Mouse (Mus musculus): Measurements from ENCODE around the gene Grin2d. TPM values are rescaled to one million over a fixed set of nuclear protein-coding genes. Genes with fewer than 3 reads are reported as not detected.
"Not testable (repeated sequence)": the region's sequence is repeated elsewhere in the genome, so short reads cannot be mapped to it uniquely, and the experiment has no call there.

Gene Grin2d
- polyA plus RNA-seq (2015; fragmentation: Nextera tagmentation; extraction: Ambion mirVana), result 1.5 and 1.6 TPM in 2 replicates

DNA sequence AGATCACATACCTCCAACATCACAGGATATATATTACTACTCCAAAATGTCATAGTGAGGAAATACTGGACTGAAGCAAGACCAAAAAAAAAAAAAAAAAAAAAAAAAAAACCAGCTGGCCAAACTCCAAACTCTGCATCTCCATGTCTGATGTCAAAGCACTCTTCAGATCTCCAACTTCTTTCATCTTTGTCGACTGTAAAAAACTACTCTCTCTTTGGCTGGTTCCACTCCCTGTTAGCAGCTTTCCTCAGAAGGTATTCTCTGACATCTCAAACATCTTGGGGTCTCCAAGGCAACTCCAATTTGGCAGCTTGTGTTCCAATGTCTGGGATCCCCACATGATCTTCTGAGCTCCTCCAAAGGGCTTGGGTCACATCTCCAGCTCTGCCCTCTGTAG is at the start of gene Grin2d:
Gene Grin2d (minus strand): TSS at position 101 of the 400 bp plus-strand sequence.
- H3K27me3 ChIP-seq; H3K4me3 ChIP-seq; H3K9me3 ChIP-seq; H3K27ac ChIP-seq; H3K9ac ChIP-seq; ATAC-seq (ENCODE audit: low FRiP score); H3K4me2 ChIP-seq: not testable (repeated sequence)
- WGBS, result 100% methylated on average over 1 of the region's 1 CpGs
- H3K4me1 ChIP-seq (replicated peaks), result peaks cover 19% of the 10 kb centered on the region
- H3K36me3 ChIP-seq, result peaks cover 89% of the 10 kb centered on the region

DNA sequence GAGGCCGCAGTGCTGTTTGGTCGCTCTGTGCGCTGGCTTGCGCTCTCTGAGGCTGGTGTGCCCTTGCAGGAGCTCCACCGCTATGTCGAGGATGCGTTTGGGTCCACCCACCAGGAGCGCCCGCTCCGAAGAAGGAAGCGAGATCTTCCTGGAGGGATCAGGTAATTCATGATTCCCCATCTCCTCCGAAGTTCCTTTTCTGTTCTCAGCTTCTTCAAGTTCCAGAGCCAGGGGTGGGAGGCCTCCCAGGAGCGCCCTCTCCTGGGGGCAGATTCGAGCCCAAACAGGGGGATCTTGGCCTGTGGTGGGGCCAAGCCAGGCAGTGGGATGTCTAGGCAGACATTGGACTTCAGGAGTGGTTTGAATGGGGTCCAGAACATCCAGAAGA is 46.2 kb upstream of the Grin2d start:
- no peak for ATAC-seq (ENCODE audit: low FRiP score)

DNA sequence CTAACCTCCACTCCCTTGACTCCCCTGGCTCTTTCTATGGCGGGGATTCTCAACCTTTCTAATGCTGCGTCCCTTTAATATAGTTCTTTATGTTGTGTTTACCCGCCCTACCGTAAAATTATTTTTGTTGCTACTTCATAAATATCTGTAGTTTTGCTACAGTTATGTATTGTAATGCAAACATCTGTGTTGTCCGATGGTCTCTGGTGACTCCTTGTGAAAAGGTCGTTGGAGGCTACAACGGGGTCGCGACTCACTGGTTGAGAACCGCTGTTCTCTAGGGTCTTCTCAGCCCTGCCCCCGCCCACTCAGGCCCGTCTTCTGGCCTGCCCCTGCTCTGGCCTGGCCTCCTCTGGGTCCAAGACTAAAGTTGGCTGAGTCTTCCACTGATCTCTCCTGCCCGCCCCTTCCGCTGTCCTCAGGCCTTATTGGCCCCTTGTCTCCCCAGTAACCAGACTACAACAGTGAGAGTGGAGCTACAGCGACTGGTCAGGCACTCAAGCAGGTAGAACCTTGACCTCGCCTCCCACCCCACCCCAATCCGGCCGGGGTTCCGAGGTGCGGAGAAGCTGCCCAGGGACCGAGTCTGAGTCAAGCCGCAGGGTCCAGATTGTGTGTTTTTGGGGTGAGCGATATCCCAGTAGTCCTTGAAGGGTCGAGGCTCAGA is 45.7 kb upstream of the Grin2d start, which contains the start of gene Ccdc114:
Gene Ccdc114 (plus strand): TSS at position 311 of the 667 bp plus-strand sequence.
- peak; percentile 43 for ATAC-seq (ENCODE audit: low FRiP score)

More for the DNA sequence above, 46.2 kb upstream of the Grin2d start:
- no peaks in the 10 kb centered on the region for H3K9me3 ChIP-seq
- H3K27me3 ChIP-seq, result peaks cover 38% of the 10 kb centered on the region
- peak overlapping the region; percentile 44; the same call in 1 of the 2 replicates for H3K4me3 ChIP-seq
- H3K9ac ChIP-seq, result no peak overlapping the region; the same call in 1 of the 2 replicates
- peak overlapping the region; percentile 61 for H3K4me2 ChIP-seq
- H3K36me3 ChIP-seq, result no peaks in the 10 kb centered on the region; the same call in 1 of the 2 replicates
- 13% methylated on average over 14 of the region's 14 CpGs for WGBS
- peak overlapping the region; percentile 86; the same call in 1 of the 2 replicates for H3K27ac ChIP-seq
- H3K4me1 ChIP-seq (replicated peaks), result peaks cover 18% of the 10 kb centered on the region

DNA sequence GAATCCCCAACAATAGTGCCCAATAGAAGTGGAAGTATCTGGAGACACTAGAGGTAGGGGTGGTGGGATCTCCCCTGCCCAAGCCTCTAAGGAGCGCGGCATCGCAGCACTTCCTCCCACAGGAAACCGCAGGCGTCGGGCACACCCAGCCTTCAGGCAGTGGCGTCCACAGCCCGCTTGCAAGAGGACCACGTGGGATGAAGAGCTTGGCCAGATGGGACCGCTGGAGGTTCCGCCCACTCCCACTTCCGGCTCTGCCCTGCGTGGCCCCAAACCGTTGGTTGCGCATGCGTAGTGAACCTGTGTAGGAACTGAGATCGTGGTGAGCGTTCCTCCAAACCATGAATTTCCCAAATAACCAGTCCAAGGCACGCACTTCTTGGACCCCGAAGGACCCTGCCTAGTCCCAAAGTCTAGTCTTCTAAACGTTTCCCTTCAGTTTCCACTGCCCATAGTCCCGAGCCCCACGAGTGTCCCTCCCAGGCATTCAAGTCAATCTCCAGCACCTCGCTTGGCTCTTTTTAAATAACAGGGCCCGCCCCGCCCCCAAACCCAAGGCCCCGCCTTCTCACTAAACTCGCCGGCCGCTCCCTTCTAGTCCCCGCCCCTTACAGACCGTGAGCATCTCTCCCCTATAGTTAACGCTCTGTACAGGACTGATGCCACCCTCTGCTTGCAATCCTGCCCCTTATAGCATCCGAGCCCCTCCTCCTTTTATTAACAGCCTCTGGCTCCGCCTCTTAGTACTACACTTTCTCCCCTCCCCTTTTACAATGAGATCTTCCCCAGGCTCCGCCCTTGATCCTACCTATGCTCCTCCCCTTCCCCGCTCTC is 45.0 kb upstream of the Grin2d start:
- H3K4me2 ChIP-seq, result peak overlapping the region; percentile 61
- H3K9ac ChIP-seq, result peak overlapping the region; percentile 64
- H3K27me3 ChIP-seq, result peaks cover 33% of the 10 kb centered on the region
- peak; percentile 91 for ATAC-seq (ENCODE audit: low FRiP score)
- peaks cover 15% of the 10 kb centered on the region for H3K4me1 ChIP-seq (replicated peaks)
- H3K4me3 ChIP-seq, result peak overlapping the region; percentile 44
- H3K36me3 ChIP-seq, result no peaks in the 10 kb centered on the region; the same call in 1 of the 2 replicates
- WGBS, result under 1% methylated on average over 37 of the region's 37 CpGs
- no peaks in the 10 kb centered on the region for H3K9me3 ChIP-seq
- peak overlapping the region; percentile 86 for H3K27ac ChIP-seq

More for the DNA sequence above, 45.7 kb upstream of the Grin2d start, which contains the start of gene Ccdc114:
- Histone ChIP-seq H3K4me1 (replicated peaks) (peaks cover 15% of the 10 kb centered on the region), H3K9me3 (no peaks in the 10 kb centered on the region), H3K9ac (peak within 1 kb of the TSS; percentile 64), H3K4me3 (peak within 1 kb of the TSS; percentile 44), H3K27me3 (peaks cover 37% of the 10 kb centered on the region), H3K27ac (peak within 1 kb of the TSS; percentile 86), H3K36me3 (no peaks in the 10 kb centered on the region; the same call in 1 of the 2 replicates), H3K4me2 (peak within 1 kb of the TSS; percentile 61)
- 4% methylated on average over 24 of the region's 24 CpGs for WGBS

DNA sequence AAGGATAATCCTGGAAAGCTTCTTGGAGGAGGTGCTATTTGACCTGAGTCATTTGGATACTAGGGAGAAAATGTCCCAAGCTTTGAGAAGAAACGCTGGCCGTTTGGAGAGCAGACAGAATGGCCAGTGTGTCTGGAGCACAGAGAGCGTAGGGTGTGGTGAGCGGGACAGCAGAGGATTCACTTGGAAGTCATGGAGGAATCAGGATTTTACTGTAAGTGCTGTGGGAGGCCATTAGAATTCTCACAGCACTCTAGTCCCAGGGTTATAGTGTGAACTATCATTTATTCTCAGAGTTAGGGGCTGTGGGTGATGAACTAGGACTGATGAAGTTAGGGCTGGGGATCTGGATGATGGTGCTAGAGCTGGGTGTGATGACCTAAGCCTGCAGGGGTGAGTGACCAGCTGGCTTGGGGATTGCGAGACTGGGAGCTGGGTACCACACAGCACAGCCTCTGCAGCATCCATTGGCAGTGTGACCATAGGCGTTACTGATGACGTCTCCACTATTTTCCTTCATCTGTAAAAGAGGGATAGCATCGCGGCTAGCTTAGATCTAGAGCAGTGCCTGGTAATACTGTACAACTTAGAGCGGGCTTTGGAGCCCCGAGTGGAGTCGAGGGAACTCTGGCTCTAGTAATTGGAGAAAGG is 43.9 kb upstream of the Grin2d start:
- H3K4me3 ChIP-seq, result no peak overlapping the region; the same call in 1 of the 2 replicates

DNA sequence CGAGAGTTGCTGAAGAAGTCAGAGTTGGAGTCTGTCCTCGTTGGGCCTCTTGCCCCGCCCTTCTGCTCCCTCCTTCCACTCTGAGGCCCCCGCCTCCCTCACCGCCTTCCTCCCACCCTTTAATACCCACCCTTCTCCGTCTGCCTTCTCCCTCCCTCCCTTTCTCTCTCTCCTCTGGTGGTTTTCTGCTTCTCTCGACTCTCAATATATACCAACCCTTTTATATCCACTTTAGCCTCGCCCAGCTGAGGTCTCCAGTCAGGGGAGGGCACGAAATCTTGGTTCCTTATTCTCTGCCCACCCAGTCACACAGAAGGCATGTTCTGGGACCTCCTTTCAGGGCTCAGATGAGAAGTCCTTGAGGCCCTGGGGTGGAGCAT is 43.1 kb upstream of the Grin2d start, which contains the start of gene Emp3:
Gene Emp3 (minus strand): TSS at position 163 of the 380 bp plus-strand sequence.
- H3K4me3 ChIP-seq, result peak within 1 kb of the TSS; percentile 11
- peaks cover 31% of the 10 kb centered on the region for H3K4me1 ChIP-seq (replicated peaks)
- H3K9me3 ChIP-seq, result no peaks in the 10 kb centered on the region
- no peak for ATAC-seq (ENCODE audit: low FRiP score)
- H3K4me2 ChIP-seq, result peak within 1 kb of the TSS; percentile 32
- H3K27ac ChIP-seq, result no peak within 1 kb of the TSS
- 59% methylated on average over 9 of the region's 9 CpGs for WGBS
- H3K9ac ChIP-seq, result peak within 1 kb of the TSS; percentile 58; the same call in 1 of the 2 replicates
- H3K27me3 ChIP-seq, result peaks cover 16% of the 10 kb centered on the region; the same call in 1 of the 2 replicates
- no peaks in the 10 kb centered on the region for H3K36me3 ChIP-seq

More for the DNA sequence above, 43.9 kb upstream of the Grin2d start:
- peaks cover 23% of the 10 kb centered on the region for H3K4me1 ChIP-seq (replicated peaks)
- peak overlapping the region; percentile 86 for H3K27ac ChIP-seq
- peak overlapping the region; percentile 61 for H3K4me2 ChIP-seq
- WGBS, result 92% methylated on average over 12 of the region's 12 CpGs
- peak overlapping the region; percentile 58 for H3K9ac ChIP-seq
- H3K36me3 ChIP-seq, result no peaks in the 10 kb centered on the region; the same call in 1 of the 2 replicates
- no peaks in the 10 kb centered on the region for H3K9me3 ChIP-seq
- peaks cover 23% of the 10 kb centered on the region for H3K27me3 ChIP-seq
- ATAC-seq (ENCODE audit: low FRiP score), result no peak

DNA sequence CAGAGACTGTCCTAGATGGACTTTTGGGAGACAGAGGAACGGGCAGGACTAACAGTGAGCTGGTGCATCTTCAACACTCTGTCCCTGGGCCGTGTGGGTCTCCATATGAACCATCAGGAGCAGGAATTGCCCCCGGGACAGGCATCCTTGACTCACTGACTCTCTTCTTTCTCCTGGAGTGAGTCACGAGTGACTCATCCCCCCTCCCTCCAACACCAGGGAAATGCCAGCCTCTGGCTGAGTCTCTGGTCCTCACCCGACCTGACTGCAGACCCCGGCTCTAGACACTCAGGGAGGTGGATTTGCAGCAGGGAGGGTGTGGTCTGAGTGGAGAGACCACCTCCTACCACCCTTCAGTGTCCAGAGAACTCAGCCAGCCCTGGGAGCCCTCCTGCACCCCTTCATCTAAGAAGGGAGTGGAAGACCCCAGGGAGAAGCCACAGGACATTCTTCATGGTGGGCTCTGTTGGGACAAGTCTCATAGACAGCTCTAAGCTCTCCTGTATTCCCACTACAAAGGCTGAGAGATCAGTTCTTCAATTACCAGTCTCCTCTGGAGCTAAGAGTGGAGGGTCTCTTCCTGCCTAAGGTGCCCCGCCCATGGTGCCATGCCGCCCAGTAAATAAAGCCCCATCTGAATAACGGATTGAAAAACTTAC is 42.5 kb upstream of the Grin2d start:
- Histone ChIP-seq H3K4me1 (replicated peaks) (peaks cover 36% of the 10 kb centered on the region), H3K9ac (peak overlapping the region; percentile 35; the same call in 1 of the 2 replicates), H3K4me3 (peak overlapping the region; percentile 11), H3K9me3 (no peaks in the 10 kb centered on the region), H3K36me3 (no peaks in the 10 kb centered on the region), H3K27ac (no peak overlapping the region), H3K4me2 (peak overlapping the region; percentile 32), H3K27me3 (peaks cover 14% of the 10 kb centered on the region; the same call in 1 of the 2 replicates)
- no peak for ATAC-seq (ENCODE audit: low FRiP score)
- 58% methylated on average over 9 of the region's 9 CpGs for WGBS

DNA sequence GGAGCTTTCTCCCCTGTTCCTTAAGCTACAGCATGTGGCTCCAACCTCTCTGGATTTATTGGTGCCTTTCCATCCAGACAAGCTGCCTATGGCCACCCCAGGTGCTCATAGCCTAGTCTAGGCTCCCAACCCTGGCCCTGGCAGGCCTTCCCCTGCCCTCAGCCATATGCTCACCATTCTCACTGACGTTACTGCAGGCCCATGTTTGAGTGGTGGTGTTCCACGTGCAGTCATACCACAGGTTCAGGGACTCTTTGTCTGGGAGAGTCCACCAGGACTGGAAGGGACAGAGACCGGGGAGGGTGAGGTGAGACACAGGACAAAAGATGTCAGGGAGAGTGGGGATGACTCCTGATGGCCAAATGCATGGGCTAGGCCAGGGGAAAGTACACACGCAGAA is 41.6 kb upstream of the Grin2d start:
- Histone ChIP-seq H3K36me3 (no peaks in the 10 kb centered on the region), H3K4me2 (peak overlapping the region; percentile 32; the same call in 1 of the 2 replicates), H3K4me3 (no peak overlapping the region), H3K9me3 (no peaks in the 10 kb centered on the region), H3K27ac (no peak overlapping the region), H3K9ac (no peak overlapping the region), H3K27me3 (peaks cover 14% of the 10 kb centered on the region; the same call in 1 of the 2 replicates), H3K4me1 (replicated peaks) (peaks cover 36% of the 10 kb centered on the region)
- 84% methylated on average over 4 of the region's 4 CpGs for WGBS
- no peak for ATAC-seq (ENCODE audit: low FRiP score)

DNA sequence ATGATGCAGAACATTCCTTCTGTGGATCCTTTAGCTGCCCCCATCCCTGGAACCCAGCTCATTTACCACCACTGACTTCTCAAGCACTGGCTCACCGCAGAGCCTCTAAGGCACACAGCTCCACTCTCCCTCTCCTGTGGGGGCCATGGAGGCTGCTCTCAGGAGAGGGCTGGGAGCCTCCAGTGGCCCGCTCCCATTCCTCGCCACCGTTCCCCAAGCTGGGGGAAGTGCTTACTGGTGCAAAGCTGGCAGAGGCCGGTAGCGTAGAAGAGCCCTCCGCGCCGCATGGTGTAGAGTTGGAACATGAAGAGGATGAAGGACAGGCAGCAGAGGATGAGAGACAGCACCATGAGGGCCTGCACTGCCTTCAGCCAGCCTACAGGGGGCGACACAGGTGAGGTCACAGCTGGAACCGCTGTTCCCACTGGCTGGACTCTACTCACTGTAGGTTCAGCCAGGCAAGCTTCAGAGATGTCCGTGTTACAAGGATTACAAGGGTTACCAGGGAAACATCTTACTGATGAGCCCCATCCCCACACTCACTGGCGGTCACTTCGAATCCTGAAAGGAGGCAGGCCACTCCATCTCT is 41.0 kb upstream of the Grin2d start:
- Histone ChIP-seq H3K36me3 (no peaks in the 10 kb centered on the region), H3K9me3 (no peaks in the 10 kb centered on the region)

DNA sequence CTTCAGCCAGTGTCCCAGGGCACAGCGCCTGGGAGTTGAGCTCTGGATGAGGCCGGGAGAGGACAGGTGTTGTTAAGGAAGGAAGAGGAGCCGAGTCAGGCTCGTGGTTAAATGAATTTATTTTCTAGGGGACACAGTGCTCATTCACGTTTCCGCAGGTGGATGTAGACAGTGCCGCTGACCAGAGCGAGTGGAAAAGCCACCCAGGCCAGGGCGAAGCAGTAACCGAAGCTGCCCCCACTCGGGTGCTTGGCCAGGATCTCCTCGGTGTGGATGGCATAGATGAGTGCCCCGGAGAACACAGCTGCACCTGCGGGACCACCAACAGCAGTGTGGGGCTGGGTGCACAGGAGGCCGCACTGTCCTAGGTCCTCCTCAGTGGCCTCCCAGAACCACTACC is 39.7 kb upstream of the Grin2d start:
- Histone ChIP-seq H3K9me3 (no peaks in the 10 kb centered on the region), H3K9ac (peak overlapping the region; percentile 56; the same call in 1 of the 2 replicates), H3K27me3 (peaks cover 14% of the 10 kb centered on the region; the same call in 1 of the 2 replicates), H3K4me3 (no peak overlapping the region), H3K36me3 (peaks cover 3% of the 10 kb centered on the region; the same call in 1 of the 2 replicates), H3K4me2 (no peak overlapping the region), H3K4me1 (replicated peaks) (peaks cover 30% of the 10 kb centered on the region), H3K27ac (peak overlapping the region; percentile 91; the same call in 1 of the 2 replicates)
- WGBS, result 86% methylated on average over 15 of the region's 15 CpGs
- ATAC-seq (ENCODE audit: low FRiP score), result no peak

More for the DNA sequence above, 41.0 kb upstream of the Grin2d start:
- no peak overlapping the region for H3K4me2 ChIP-seq
- H3K9ac ChIP-seq, result no peak overlapping the region
- peaks cover 14% of the 10 kb centered on the region; the same call in 1 of the 2 replicates for H3K27me3 ChIP-seq
- peaks cover 35% of the 10 kb centered on the region for H3K4me1 ChIP-seq (replicated peaks)
- ATAC-seq (ENCODE audit: low FRiP score), result no peak
- 67% methylated on average over 14 of the region's 14 CpGs for WGBS
- no peak overlapping the region for H3K4me3 ChIP-seq
- H3K27ac ChIP-seq, result no peak overlapping the region

Data from hindbrain, embryonic 13.5 days (tissue).